Mouse (Mus musculus) brain, embryonic 14.5 days (tissue): ENCODE data around the gene Ece1. TPM values are rescaled to one million over a fixed set of nuclear protein-coding genes. Genes with fewer than 3 reads are reported as not detected.

Source experiments
- DNase-seq: peaks from one replicate; pipeline ENCODE4 v3.0.0-alpha.2; 2011; ENCODE audit warnings: low read depth
- CTCF ChIP-seq: fragments of 200-500 bp; IDR thresholded peaks from 2 replicates; pipeline ENCODE4 v1.5.1; 2012; ENCODE audit warnings: inconsistent platforms, mild to moderate bottlenecking, moderate library complexity, borderline replicate concordance; ENCODE audit not compliant: insufficient read depth, insufficient read length; ENCODE audit errors: extremely low read depth
- POLR2A ChIP-seq: fragments of 200-500 bp; IDR thresholded peaks from 2 replicates; pipeline ENCODE4 v1.6.1; 2012; ENCODE audit warnings: mild to moderate bottlenecking, inconsistent platforms, borderline replicate concordance; ENCODE audit not compliant: poor library complexity, insufficient read depth, insufficient read length, severe bottlenecking; ENCODE audit errors: extremely low read depth
- polyA plus RNA-seq: library from polyadenylated mRNA; depleted of rRNA; stranded (reverse); fragments of >200 nt; gene quantifications from 2 replicates; pipeline ENCODE4 v1.2.3, GENCODE M21; 2012; rRNA removed

Gene Ece1
- 6.5 and 15.8 TPM in 2 replicates for polyA plus RNA-seq

DNA sequence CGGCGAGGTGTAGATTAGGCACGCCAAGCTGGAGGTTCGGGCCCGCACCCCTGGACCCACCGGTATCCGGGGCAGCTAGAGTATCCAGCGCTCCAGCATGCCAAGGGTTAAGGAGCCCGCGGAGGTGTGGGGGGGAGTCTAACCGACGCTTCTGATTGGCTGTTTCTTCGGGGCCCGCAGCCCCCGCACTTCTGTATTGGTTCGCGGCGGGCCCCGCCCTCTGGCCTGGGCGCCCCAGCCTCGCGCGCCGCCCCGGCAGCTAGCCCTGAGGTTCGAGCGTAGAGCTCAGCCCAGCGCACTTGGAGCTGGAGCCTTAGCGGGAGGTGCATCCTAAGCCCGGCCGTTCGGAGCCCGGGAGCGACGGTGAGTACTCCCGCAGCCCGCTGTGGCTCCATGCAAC is at the start of gene Ece1:
Ece1 (plus strand) TSS at position 219 of the 400 bp plus-strand sequence.
- no peak for TF ChIP-seq CTCF
- peak; percentile 69; the same call in 1 of the 2 replicates for TF ChIP-seq POLR2A
- DNase-seq, result peak; percentile 96

DNA sequence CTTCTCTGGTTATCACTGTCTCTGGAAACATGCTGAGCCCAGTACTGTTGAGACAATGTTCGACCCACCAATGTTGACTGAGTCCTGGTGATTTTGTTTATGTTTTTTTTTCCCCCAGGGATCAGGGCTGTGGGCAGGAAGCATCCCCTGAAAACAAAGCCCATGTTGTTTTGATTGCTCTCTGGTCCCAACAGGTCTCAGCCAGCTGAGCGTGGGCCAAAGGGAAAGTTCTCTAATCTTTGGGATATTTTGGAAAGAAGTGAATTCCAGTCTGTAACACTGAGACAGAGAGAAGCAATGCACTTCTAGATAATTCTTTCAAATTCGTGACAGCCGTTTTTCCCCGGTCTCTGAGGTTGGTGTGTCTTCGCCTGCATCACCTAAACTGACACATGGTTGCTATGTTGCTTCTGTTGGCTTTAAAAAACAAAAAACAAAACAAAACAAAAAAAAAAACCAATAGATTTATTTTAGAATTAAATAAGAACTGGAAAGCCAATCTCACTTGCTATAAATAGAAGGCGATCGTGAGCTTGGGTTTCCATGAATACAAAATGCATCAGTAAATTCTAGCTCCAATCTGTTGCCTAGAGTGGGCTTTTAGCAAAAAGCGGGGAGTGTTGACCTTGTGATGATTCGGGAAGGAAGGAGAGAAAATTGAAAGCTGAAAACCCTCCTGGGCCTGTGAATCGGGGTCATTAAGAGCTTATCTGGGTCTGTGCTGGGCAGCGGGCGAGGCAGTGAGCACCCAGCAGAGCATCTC is 48.9 kb upstream of the Ece1 start:
- no peak for TF ChIP-seq POLR2A
- no peak for TF ChIP-seq CTCF

DNA sequence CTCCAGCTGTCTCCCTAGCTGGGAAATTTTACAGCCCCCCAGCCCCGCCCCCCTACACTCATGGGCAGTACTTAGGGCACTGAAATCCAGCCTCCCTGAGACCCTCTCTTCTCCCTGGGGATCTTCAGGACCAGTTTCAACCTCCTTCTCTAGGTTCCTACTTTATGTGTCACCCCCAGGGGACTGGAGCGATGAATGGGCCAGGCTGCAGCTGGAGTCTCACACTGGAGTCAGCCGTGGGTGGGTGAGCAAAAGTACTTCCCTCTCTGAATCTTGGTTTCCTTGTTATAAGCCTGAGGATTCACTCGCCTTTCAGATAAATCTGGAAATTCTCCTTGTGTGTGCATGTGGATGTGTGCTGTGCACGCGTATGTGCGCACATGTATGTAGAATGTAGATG is 47.9 kb upstream of the Ece1 start:
- DNase-seq, result no peak
- no peak for TF ChIP-seq POLR2A
- no peak for TF ChIP-seq CTCF

More for the DNA sequence above, 48.9 kb upstream of the Ece1 start:
- DNase-seq, result no peak

DNA sequence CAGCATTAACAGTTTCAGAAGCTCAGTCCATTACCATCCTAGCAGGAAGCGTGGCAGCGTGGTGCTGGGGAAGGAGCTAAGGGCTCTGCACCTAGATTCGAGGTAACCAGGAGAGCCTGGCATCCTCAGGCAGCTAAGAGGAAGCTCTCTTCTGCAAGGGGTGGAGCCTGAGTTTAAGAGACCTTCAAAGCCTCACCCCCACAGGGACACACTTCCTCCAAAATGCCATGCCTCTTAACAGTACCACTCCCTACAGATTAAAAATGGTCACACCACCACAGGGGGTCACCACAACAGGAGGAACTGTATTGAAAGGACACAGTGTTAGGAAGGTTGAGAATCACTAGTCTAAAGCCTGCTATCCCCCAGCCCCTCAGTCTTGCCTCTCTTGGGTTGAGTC is 46.6 kb upstream of the Ece1 start:
- TF ChIP-seq CTCF (no peak), POLR2A (no peak)
- DNase-seq, result no peak

- DNase-seq, result no peak
- TF ChIP-seq POLR2A, result no peak
- TF ChIP-seq CTCF, result no peak
Measured at GRCm38 (mm10) chr4:137816216-137816615, 45.8 kb upstream of the Ece1 start.

DNA sequence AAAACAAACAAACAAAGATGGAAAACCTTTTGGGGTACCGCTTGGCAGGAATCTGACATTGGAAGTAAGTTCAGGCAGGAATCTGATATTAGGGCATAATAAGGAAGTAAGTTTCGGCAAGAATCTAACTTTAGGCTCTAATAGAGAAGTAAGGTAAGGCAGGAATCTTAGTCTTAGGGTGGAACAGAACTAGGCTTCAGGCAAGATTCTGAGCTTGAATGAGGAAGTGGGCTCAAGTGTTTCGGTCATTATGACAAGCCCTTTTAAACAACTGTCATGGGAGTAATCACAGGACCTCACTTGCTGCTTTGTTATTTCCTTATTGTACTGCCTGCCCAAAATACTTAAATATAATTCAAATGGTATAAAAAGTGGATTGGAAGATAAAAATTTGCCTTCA is 43.7 kb upstream of the Ece1 start:
- no peak for TF ChIP-seq POLR2A
- TF ChIP-seq CTCF, result no peak
- DNase-seq, result no peak

GRCm38 (mm10) chr4:137819487-137819886 is 42.5 kb upstream of the Ece1 start:
- TF ChIP-seq POLR2A (no peak), CTCF (no peak)
- DNase-seq, result peak; percentile 82

DNA sequence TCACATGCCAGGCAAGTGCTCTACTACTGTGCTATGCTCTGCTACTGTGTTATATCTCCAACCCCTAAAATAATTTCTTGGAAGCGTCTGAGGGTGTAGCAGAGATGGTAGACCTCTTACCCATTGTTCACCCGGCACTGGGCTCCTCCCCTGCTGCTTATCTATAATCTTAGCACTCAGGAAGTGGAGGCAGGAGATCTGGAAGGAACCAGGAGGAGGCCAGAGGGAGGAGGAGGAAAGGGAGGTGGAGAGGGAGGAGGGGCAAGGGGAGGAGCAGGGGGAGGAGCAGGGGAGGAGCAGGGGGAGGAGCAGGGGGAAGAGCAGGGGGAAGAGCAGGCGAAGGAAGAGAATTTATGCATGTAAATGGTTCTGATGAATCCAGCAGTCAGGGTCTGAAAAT is 41.3 kb upstream of the Ece1 start:
- TF ChIP-seq CTCF, result no peak
- TF ChIP-seq POLR2A, result no peak
- no peak for DNase-seq

DNA sequence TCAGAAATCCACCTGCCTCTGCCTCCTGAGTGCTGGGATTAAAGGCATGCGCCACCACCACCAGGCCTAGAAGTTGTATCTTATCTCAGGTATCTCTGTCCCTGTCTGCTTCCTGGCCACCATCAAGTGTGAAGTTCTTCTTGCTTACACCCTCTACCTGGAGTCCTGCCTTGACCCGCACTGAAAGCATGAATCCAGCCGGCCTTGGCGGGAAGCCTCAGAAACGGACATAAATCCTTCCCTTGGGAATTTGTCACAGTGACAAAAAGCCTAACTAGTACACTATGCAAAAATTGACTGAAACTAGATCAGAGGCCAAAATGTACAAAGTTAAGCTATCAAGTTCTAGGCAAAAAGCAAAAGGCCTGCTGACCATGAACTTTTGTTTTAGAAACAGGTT is 39.5 kb upstream of the Ece1 start:
- no peak for DNase-seq
- TF ChIP-seq CTCF (no peak), POLR2A (no peak)

GRCm38 (mm10) chr4:137823542-137823941 is 38.5 kb upstream of the Ece1 start:
- no peak for DNase-seq
- no peak for TF ChIP-seq CTCF
- no peak for TF ChIP-seq POLR2A

DNA sequence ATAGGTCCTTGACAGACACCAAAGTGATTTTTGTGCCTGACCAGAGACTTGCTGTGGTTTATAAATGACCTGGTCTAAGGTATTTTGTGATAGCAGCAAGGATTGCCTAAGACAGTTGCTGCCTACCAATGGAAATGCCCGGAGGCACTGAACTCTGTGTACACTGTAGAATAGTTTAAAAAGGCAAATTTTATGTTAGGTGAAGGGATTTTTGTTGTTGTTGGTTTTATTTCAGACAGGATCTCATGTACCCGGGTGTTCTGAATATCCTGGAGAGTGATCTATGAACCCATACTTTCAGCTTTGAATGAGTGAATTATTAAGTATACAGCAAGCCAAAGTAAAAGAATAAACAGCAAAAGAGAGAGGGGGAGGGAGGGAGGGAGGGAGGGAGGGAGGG is 37.2 kb upstream of the Ece1 start:
- no peak for DNase-seq
- TF ChIP-seq CTCF (no peak), POLR2A (no peak)

- DNase-seq, result no peak
- TF ChIP-seq CTCF (no peak), POLR2A (no peak)
Measured at GRCm38 (mm10) chr4:137830380-137830779, 31.7 kb upstream of the Ece1 start.

- DNase-seq, result no peak
- TF ChIP-seq POLR2A, result no peak
- no peak for TF ChIP-seq CTCF
Measured at GRCm38 (mm10) chr4:137831598-137831997, 30.4 kb upstream of the Ece1 start.
